Mouse (Mus musculus): ENCODE measurements at regions not wholly inside any gene's neighbourhood (a gene's known extent, or its start where the extent isn't known, plus 50 kb on each side); places are given as distances from the start of the nearest gene placed in this dataset.

- TF ChIP-seq POLR2A (IDR thresholded peaks at IDR 0.05; ENCODE audit: insufficient read depth, low read depth, low read length) (no peak), CTCF (IDR thresholded peaks at IDR 0.05) (no peak), EP300 (IDR thresholded peaks at IDR 0.05; ENCODE audit: insufficient read depth, low read depth, low read length) (no peak)
Measured at GRCm38 (mm10) chr1:168686821-168687220, 254.8 kb upstream of the Pbx1 start.
